Comparison of ENCODE assay signal across 28 mouse cellular contexts in genomic region chr9:91711106-91711505, GRCm38 (mm10).
DNase-seq lines count a peak whose midpoint lies in the region; ATAC-seq and TF ChIP-seq lines count a peak whose summit lies in the region.
"Had no signal": no experiment of that assay in that cellular context is flagged by ENCODE, and none has a peak within 500 bp of the region (broad histone marks: within the 10 kb centered on the region; RNA-seq: fewer than 3 reads in every experiment).

No protein-coding gene starts in this region.

- WGBS in forebrain, embryonic 14.5 days, result 79% methylated on average over 5 of the region's 5 CpGs
- WGBS in forebrain, embryonic 12.5 days, result 84% methylated on average over 5 of the region's 5 CpGs
- 48% methylated on average over 5 of the region's 5 CpGs for WGBS in lung, postnatal 0 days

- DNase-seq in forebrain, embryonic 14.5 days (ENCODE audit: low spot score), result peak; percentile 1
- peak; percentile 69 for DNase-seq in kidney, adult 9 months
- no peak for DNase-seq in kidney, adult 11 months
- DNase-seq in lung, postnatal 0 days (ENCODE audit: low spot score), result peak; percentile 2
- DNase-seq in lung, postnatal 10 days, result no peak
- DNase-seq: adrenal gland, adult 8-10 months; adrenal gland, postnatal 14 days; adrenal gland, postnatal 36 days; B cell, adult 2 months; cerebellum, adult 11 months; cerebellum, adult 18-20 months; cerebellum, adult 8-10 months; cerebellum, adult 9-11 months; cerebellum, postnatal 14 days; cerebellum, postnatal 36 days; embryo, embryonic 11 days had no signal

- H3K27ac ChIP-seq in forebrain, embryonic 14.5 days (ENCODE audit: low read depth, low read length), result no peak overlapping the region
- no peak overlapping the region for H3K27ac ChIP-seq in forebrain, embryonic 12.5 days
- no peak overlapping the region for H3K27ac ChIP-seq in lung, postnatal 0 days (ENCODE audit: low read length)
- H3K27ac ChIP-seq: embryonic facial prominence, embryonic 13.5 days; embryonic facial prominence, embryonic 15.5 days; forebrain, embryonic 10.5 days; forebrain, embryonic 13.5 days had no signal

- TF ChIP-seq EP300 in lung, postnatal 0 days (IDR thresholded peaks at IDR 0.05), result no peak

- ATAC-seq in forebrain, embryonic 14.5 days, result no peak
- ATAC-seq in forebrain, embryonic 12.5 days (ENCODE audit: low FRiP score), result no peak
- ATAC-seq in lung, postnatal 0 days, result no peak
- ATAC-seq: activated CD4-positive, CD25-positive, alpha-beta regulatory T cell, adult 4 months; CD4-positive, CD25-positive, alpha-beta regulatory T cell, adult 4 months; forebrain, embryonic 13.5 days; forebrain, embryonic 16.5 days; Patski had no signal

- H3K9me3 ChIP-seq in forebrain, embryonic 14.5 days (replicated peaks; ENCODE audit: control insufficient read depth, low read length), result no peaks in the 10 kb centered on the region
- no peaks in the 10 kb centered on the region for H3K9me3 ChIP-seq in forebrain, embryonic 12.5 days
- no peaks in the 10 kb centered on the region for H3K9me3 ChIP-seq in lung, postnatal 0 days (ENCODE audit: low read length)
- H3K9me3 ChIP-seq: embryonic facial prominence, embryonic 13.5 days; embryonic facial prominence, embryonic 15.5 days; forebrain, embryonic 10.5 days; forebrain, embryonic 13.5 days had no signal

- H3K4me2 ChIP-seq in forebrain, embryonic 14.5 days (ENCODE audit: low read length), result no peak overlapping the region
- H3K4me2 ChIP-seq in forebrain, embryonic 12.5 days, result no peak overlapping the region
- H3K4me2 ChIP-seq in lung, postnatal 0 days (replicated peaks; ENCODE audit: low read depth, low read length), result no peak overlapping the region
- H3K4me2 ChIP-seq: embryonic facial prominence, embryonic 13.5 days; embryonic facial prominence, embryonic 15.5 days; forebrain, embryonic 13.5 days had no signal

- H3K36me3 ChIP-seq in forebrain, embryonic 14.5 days (ENCODE audit: control insufficient read depth, insufficient read depth, low read length), result no peaks in the 10 kb centered on the region
- H3K36me3 ChIP-seq in forebrain, embryonic 12.5 days (replicated peaks), result no peaks in the 10 kb centered on the region
- H3K36me3 ChIP-seq in lung, postnatal 0 days (ENCODE audit: insufficient read depth, low read length), result no peaks in the 10 kb centered on the region
- H3K36me3 ChIP-seq: embryonic facial prominence, embryonic 13.5 days; embryonic facial prominence, embryonic 15.5 days; forebrain, embryonic 10.5 days; G1E had no signal

- no peak overlapping the region for H3K4me3 ChIP-seq in forebrain, embryonic 14.5 days (ENCODE audit: low read depth, low read length)
- no peak overlapping the region for H3K4me3 ChIP-seq in forebrain, embryonic 12.5 days (replicated peaks)
- no peak overlapping the region for H3K4me3 ChIP-seq in lung, postnatal 0 days (ENCODE audit: low read depth, low read length)
- H3K4me3 ChIP-seq: embryonic facial prominence, embryonic 13.5 days; embryonic facial prominence, embryonic 15.5 days; erythroblast, embryonic 14.5 days; forebrain, embryonic 10.5 days; forebrain, embryonic 13.5 days had no signal

- H3K27me3 ChIP-seq in forebrain, embryonic 14.5 days (replicated peaks; ENCODE audit: control insufficient read depth, insufficient read depth, low read length), result no peaks in the 10 kb centered on the region
- no peaks in the 10 kb centered on the region for H3K27me3 ChIP-seq in forebrain, embryonic 12.5 days
- no peaks in the 10 kb centered on the region for H3K27me3 ChIP-seq in lung, postnatal 0 days (replicated peaks; ENCODE audit: insufficient read depth, low read length)
- H3K27me3 ChIP-seq: CH12.LX; embryonic facial prominence, embryonic 13.5 days; embryonic facial prominence, embryonic 15.5 days; forebrain, embryonic 13.5 days; Patski had no signal

- no peak overlapping the region for H3K9ac ChIP-seq in forebrain, embryonic 14.5 days (ENCODE audit: low read length)
- no peak overlapping the region for H3K9ac ChIP-seq in forebrain, embryonic 12.5 days
- no peak overlapping the region for H3K9ac ChIP-seq in lung, postnatal 0 days (replicated peaks; ENCODE audit: low read depth)
- H3K9ac ChIP-seq: embryonic facial prominence, embryonic 13.5 days; embryonic facial prominence, embryonic 15.5 days; forebrain, embryonic 13.5 days had no signal

- no peak for TF ChIP-seq CTCF in lung, postnatal 0 days (IDR thresholded peaks at IDR 0.05)

- no peaks in the 10 kb centered on the region for H3K4me1 ChIP-seq in forebrain, embryonic 14.5 days (ENCODE audit: control insufficient read depth, insufficient read depth, low read length)
- no peaks in the 10 kb centered on the region for H3K4me1 ChIP-seq in forebrain, embryonic 12.5 days
- H3K4me1 ChIP-seq in lung, postnatal 0 days (ENCODE audit: insufficient read depth, low read depth, low read length), result no peaks in the 10 kb centered on the region
- H3K4me1 ChIP-seq: embryonic facial prominence, embryonic 13.5 days; embryonic facial prominence, embryonic 15.5 days; forebrain, embryonic 10.5 days; forebrain, embryonic 13.5 days had no signal

Comparison
In these comparisons a context has a peak if more than half of its experiments do, and no peak if none do; other contexts are left out.
1. DNase-seq: peak in forebrain, embryonic 14.5 days (single experiment), kidney, adult 9 months (single experiment) and lung, postnatal 0 days (single experiment); none in kidney, adult 11 months (single experiment) and lung, postnatal 10 days (single experiment).